Mouse (Mus musculus) cerebellum, adult 11-12 months (tissue): Measurements from ENCODE around the gene Hoxc5.

Experiments used
- DNase-seq: peaks from one replicate; pipeline ENCODE4 v3.0.0; 2022

Gene Hoxc5

GRCm38 (mm10) chr15:102990461-102991397 is 23.5 kb downstream of the Hoxc5 start, which contains the start of gene Hoxc8:
Gene Hoxc8, plus strand, starts transcription at chr15:102990607.
- no peak for DNase-seq

GRCm38 (mm10) chr15:102991782-102992181 is 24.5 kb downstream of the Hoxc5 start:
- DNase-seq: no peak

GRCm38 (mm10) chr15:102992206-102992605 is 25.0 kb downstream of the Hoxc5 start:
- no peak for DNase-seq

DNA sequence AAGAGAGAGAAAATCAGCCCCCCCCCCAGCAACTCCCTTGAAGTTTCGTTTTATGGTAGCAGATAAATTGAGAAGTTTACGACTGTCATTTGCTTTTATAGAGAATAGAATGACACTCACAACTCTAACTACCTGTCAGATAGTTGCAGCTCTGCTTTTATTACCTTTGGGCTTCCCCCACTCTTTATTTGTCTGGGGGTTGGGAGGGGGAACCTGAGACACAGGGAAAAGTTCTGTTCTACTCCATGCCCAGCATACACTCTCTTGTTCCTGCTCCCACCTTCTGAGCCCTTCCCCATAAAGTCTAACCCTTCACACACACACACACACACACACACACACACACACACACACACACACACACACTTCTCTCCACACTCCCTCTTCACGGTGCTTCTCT is 25.6 kb downstream of the Hoxc5 start:
- DNase-seq: no peak

DNA sequence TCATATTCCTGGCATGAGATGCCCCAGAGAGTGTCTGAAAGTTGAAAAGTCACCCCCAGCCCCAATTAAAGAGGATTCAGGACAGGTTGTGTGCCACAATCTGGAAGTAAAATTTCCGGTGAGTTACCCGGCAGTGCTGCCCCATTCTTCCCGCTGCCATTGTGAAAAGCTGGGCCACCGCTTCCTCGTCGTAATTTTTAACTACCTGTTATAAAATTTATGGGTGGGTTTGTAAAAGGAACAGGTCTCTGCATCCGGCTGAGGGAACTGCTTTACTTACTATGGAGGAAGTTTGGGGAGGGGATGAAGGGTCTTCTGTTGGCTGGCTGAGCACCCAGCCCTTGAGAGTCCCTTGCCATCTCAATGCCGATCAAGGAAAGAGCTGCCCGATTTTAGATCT is 29.3 kb downstream of the Hoxc5 start:
- DNase-seq: no peak

GRCm38 (mm10) chr15:102997431-102997830 is 30.2 kb downstream of the Hoxc5 start:
- DNase-seq: no peak

DNA sequence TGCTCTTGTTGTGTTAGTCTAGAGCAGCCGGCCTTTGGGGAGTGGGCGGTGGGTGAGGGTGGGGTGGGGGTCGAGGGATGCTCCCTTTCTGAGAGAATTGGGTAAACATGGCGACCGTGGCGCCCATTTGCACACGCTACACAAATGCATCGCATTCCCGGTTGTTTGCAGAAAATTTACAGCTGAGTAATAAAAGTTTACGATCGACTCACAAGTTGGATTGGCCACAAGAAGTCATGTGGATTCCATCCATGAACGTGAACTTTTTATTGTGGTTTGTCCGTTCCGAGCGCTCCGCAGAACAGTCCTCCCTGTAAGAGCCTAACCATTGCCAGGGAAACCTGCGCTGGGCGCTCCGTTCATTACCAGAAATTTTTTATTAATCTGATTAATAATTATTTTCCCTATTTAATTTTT is 30.7 kb downstream of the Hoxc5 start, which contains the start of gene Hoxc6:
TSS of gene Hoxc6 (plus strand) at position 319 of the 417 bp plus-strand sequence.
- no peak for DNase-seq

DNA sequence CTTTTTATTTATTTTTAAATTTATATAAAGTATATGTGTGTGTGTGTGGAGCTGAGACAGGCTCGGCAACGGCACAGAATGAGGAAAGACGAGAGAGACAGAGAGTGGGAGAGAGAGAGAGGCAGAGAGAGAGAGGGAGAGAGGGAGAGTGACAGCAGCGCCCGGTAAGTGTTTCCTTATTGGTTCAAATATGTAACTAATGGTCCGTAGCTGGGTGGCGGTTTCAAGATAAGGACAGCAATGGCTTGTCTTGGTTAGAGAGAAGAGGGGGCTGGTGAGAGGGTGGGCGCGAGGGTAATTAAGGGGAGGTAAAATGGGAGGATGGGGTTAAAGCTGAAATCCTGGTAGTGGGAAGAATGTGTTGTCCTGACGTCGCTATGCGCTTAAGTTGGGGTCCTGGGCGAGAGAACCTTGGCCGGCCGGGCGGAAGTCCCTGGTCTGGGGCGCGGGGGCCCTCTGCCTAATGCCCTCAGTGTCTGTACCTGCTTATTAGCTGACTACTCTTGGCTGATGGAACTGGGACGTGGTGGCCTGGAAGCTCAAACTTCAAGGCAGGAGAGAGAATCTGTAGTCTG is 31.5 kb downstream of the Hoxc5 start:
- DNase-seq: no peak

GRCm38 (mm10) chr15:102999183-102999831 is 32.1 kb downstream of the Hoxc5 start:
- DNase-seq: peak; percentile 13

GRCm38 (mm10) chr15:102999955-103000354 is 32.7 kb downstream of the Hoxc5 start:
- DNase-seq: no peak

DNA sequence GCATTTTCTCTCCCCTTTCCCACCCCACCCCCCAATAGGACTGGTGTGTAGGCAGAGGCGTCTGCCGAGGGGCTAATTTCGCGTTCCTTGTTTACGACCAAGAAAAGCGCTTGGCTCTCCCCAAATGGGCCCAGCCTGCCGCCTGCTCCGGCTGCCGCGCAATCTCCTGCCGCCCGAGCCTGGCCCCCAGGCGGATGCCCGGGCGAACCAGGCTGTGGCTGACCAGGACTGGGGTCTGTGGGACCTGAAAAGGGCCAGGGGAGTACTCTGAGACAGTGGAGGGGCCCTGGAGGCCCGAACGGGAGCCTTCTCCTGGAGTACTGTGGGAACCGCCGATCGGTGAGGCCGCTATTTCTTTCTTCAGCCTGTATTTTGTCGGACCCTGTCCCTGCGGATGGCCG is 33.3 kb downstream of the Hoxc5 start:
- DNase-seq: no peak

DNA sequence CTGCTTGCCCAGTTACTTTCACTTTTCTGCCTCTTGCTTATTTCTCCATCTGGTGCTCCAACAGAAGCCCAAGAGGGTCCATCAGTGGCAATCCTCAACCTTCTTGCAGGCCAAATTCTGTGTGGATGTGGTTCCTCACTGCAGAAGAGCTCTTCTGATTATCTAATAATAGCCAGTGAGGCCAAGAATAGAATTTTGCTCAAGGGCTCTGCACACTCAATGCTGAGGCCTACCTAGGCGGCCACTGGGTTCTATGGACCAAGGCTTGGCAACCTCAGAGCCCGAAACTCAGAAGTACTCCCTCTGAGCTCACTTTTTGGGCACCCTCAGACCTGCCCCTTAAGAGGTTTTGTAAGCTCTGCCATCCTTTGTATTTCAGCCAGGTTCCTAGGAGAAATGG is 34.1 kb downstream of the Hoxc5 start:
- DNase-seq: no peak

DNA sequence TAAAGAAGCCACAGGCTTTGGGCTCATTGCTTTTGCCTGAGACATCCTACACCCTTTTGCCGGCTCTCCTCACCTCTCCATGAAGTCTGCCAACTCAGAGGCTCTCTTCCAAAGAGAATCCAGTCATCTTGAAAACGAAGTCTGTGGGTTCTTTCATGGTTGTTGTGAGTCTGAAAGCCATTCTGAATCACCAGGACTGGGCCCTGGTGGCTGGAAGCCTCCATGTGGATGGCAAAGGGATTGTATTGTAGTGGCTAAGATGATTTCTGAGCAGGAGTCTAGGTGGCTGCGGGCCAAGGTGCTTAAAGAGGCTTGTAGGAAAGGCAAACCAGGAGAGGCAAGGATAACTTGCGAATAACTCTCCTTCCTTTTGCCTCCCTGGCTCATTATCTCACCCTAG is 34.9 kb downstream of the Hoxc5 start:
- no peak for DNase-seq

- DNase-seq: no peak
Observed at GRCm38 (mm10) chr15:103002821-103003448, 35.7 kb downstream of the Hoxc5 start.

- DNase-seq: no peak
Observed at GRCm38 (mm10) chr15:103005308-103005707, 38.1 kb downstream of the Hoxc5 start.

- DNase-seq: no peak
Observed at GRCm38 (mm10) chr15:103005797-103006196, 38.6 kb downstream of the Hoxc5 start.

DNA sequence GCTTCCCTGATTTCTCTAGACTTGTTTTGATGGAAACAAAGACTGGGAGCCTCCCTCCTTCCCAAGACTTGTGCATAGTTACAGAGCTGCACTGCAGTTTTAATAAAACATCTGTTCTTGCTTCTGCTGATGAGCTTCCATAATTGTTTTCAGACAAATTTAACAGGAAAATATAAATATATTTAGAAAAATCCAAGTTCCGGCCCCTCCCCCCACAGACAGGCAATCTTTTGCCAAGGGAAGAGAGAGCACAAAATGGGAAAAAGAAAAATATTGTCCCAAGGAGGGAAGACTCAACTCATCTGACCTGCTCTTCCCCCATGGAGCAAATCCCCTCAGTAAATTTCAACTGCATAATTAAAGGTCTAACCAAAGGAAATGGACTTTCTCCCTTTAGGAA is 39.1 kb downstream of the Hoxc5 start:
- DNase-seq: no peak

DNA sequence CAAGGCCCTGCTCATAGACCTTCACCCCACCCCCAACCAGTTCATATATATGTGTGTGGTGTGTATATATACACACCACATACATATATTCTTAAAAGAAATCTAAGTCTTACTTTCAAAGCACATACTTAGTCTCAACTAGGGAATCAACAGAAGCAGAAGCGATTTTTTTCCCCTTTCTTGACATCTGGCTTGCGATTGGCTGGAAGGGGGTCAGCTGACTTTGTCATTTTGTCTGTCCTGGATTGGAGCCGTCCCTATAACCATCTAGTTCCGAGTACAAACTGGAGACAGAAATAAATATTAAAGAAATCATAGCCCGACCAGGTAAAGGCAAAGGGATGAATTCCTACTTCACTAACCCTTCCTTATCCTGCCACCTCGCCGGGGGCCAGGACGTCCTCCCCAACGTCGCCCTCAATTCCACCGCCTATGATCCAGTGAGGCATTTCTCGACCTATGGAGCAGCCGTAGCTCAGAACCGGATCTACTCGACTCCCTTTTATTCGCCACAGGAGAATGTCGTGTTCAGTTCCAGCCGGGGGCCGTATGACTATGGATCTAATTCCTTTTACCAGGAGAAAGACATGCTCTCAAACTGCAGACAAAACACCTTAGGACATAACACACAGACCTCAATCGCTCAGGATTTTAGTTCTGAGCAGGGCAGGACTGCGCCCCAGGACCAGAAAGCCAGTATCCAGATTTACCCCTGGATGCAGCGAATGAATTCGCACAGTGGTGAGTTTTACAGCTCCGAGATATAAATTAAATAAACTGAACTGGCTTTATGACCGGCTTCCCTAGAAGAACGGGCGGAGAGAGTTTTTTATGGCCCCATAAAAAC is 42.2 kb downstream of the Hoxc5 start:
- DNase-seq: no peak

GRCm38 (mm10) chr15:103010112-103010846 is 43.0 kb downstream of the Hoxc5 start:
- no peak for DNase-seq

- DNase-seq: no peak
Observed at GRCm38 (mm10) chr15:103010847-103011555, 43.8 kb downstream of the Hoxc5 start.
